Mouse (Mus musculus) G1E-ER4 (cell line): ENCODE data around the gene Trmt10c. TPM values are rescaled to one million over a fixed set of nuclear protein-coding genes. Genes with fewer than 3 reads are reported as not detected.
"Not testable (repeated sequence)": the region's sequence is repeated elsewhere in the genome, so short reads cannot be mapped to it uniquely, and the experiment has no call there.

Experiments used
- GATA1 ChIP-seq: IDR thresholded peaks from one replicate; pipeline ENCODE4 v1.8.0; 2012; ENCODE audit warnings: low read length, inconsistent platforms
- polyA plus RNA-seq: library from polyadenylated mRNA; stranded (reverse); fragments of >175 nt; gene quantifications from 2 replicates; pipeline ENCODE4 v1.2.3, GENCODE M21; 2012

Trmt10c gene
- polyA plus RNA-seq, 1 experiment, result 14.2 TPM

DNA sequence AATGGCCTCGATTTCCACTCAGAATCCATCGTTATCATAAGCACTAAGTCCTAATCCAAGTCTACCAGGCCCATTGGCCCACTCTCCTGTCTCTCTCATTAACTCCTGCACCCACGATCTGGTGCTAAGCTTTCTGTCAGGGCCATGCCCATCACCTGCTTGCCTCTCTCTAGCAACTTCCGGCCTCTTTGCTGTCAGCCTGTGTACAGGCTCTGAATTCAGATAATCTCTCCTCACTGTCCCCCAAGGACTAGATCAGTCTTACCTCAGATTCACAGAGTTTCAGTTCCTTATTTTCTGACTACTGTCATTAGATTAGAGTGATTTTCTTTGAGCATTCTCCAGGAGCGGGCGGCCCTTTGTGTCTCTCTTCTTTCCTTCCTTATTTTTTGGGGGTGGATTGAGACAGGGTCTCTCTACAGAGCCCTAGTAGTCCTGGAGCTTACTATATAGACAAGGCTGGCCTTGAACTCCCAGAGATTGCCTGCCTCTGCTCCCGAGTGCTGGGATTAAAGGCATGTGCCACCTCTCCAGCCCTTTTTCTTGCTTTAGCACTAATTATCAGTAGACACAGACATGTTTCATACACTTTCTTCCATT lies 24.5 kb upstream of the Trmt10c start:
- no peak for TF ChIP-seq GATA1

DNA sequence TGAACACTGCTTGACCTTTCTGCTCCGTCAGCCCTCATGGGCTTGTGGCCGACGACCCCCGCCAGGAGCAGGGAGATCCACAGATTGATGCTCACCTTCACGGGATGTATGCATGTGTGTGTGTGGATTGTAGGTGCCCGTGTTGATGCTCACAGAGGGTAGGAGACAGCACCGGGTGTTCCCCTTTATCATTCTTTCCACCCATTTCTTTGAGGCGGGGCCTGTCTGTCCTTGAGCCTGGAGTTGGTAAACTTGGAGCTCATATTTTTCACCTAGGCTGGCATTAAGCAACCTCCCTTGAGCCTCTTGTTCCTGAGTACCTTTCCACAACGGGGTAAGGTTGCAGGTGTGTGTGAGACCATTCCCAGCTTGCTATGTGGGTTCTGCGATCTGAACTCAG lies 20.5 kb upstream of the Trmt10c start:
- no peak for TF ChIP-seq GATA1

GRCm38 (mm10) chr16:56056944-56057590 lies 19.4 kb upstream of the Trmt10c start:
- no peak for TF ChIP-seq GATA1

GRCm38 (mm10) chr16:56055911-56056310 lies 18.3 kb upstream of the Trmt10c start:
- TF ChIP-seq GATA1, result no peak

DNA sequence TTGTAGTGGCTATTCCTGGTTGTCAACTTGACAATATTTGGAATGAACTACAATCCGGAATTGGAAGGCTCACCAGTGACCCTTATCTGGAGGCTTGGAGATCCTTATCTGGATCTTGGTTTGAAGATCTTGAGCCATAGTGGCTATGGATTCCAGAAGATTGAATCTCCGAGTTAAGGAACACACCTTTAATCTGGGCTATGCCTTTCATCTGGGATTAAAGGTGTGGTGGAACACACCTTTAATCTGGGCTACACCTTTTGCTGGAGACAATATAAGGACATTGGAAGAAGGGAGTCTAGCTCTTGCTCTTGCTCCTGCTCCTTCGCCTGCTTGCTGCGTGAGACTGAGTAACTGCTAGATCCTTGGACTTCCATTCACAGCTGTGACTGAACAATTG lies 10.4 kb upstream of the Trmt10c start, which contains the start of gene Senp7:
TSS of gene Senp7 (plus strand) at position 301 of the 400 bp plus-strand sequence.
- not testable (repeated sequence) for TF ChIP-seq GATA1

GRCm38 (mm10) chr16:56038090-56038489 lies 471 bp upstream of the Trmt10c start:
- no peak for TF ChIP-seq GATA1

GRCm38 (mm10) chr16:56036501-56036900 lies 1.1 kb downstream of the Trmt10c start:
- no peak for TF ChIP-seq GATA1

- no peak for TF ChIP-seq GATA1
These were observed 3.1 kb downstream of the Trmt10c start for GRCm38 (mm10) chr16:56034566-56034965.

- no peak for TF ChIP-seq GATA1
These were observed 7.9 kb downstream of the Trmt10c start, which contains the start of gene Pcnp for GRCm38 (mm10) chr16:56029661-56030082. Gene Pcnp, minus strand, starts transcription at chr16:56029739.

DNA sequence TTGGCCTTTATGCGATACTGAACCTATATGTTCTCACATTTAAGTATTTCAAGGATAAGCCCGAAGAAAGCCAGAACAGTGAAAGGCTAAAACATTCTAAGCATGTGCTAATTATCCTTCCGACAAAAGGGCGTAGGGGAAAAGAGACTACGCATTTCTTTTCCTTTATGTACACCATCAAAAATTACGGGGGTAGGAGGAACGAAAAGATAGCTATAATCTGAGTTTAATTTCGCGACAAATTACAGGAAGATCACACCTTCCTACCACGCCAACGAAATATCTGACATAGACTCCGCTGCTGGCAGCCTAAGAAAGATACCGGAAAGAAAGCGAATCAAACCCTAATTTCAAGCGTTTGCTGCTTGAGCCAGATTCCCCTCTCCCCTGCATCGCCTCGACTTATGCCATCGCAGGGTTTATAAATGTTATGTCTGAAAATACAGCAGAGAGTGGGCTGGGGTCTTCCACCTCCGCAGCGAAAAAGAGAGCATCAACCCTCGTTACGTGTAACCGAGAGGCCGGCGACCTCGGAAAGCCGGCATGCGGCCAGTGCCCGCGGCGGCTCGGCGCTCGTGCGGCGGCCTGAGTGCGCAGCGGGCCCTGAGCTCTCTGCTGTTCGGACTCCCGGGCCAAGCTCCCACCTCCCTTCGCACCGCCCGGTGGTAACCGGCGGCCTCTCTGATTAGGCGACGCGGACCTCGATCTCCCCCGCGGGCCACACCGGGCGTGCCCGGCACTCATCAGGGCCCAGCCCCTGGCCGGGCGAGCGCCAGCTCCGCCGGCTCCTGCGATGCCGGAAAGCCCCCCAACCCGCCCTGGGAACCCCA lies 8.7 kb downstream of the Trmt10c start:
- TF ChIP-seq GATA1, result no peak

DNA sequence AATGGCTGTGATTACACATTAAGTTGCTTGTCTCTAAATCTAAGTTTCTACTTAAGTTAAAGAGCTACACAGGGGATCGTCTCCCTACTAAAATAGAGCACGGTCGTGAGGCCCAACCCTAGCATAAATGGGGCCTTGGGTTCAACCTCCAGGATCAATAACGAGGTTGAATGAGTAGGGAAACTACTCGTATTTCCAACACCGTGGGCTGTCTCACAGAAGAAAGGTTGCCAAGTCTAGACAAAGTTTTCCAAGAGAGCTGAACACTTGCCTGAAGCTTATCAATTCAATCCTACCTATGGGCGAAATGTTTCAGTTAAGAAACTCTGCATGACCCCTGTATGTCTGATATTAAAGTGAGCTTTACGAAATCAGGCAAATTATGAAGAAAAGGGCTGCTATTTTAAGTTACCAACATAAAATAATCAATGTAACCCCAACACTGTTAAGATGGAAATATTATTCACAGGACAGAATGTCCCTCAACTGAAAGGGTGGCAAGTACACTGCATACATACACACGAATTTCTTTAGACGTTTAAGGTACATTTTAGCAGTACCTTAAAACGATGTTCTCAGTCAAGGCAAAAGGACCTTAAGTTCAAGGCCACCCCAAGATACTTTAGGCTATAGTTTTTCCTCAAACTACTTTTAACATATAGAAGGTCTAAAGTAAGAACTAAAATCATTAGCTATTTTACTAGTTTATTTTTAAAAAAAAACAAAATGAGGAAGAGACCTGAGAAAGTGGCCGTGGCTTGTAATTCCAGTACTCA lies 9.6 kb downstream of the Trmt10c start:
- TF ChIP-seq GATA1, result no peak

GRCm38 (mm10) chr16:56019660-56020059 lies 18.0 kb downstream of the Trmt10c start:
- no peak for TF ChIP-seq GATA1

GRCm38 (mm10) chr16:56014076-56014475 lies 23.5 kb downstream of the Trmt10c start:
- no peak for TF ChIP-seq GATA1

GRCm38 (mm10) chr16:56012789-56013743 lies 24.6 kb downstream of the Trmt10c start:
- no peak for TF ChIP-seq GATA1

- TF ChIP-seq GATA1, result no peak
These were observed 28.8 kb downstream of the Trmt10c start for GRCm38 (mm10) chr16:56008862-56009261.
